Mouse (Mus musculus): ENCODE data around the gene Hist1h4a. TPM values are rescaled to one million over a fixed set of nuclear protein-coding genes. Genes with fewer than 3 reads are reported as not detected.
A peak's percentile ranks its signal among the peaks of the same experiment; 100 is the strongest.

Hist1h4a gene
- polyA plus RNA-seq, 1 experiment = 0.91 TPM

DNA sequence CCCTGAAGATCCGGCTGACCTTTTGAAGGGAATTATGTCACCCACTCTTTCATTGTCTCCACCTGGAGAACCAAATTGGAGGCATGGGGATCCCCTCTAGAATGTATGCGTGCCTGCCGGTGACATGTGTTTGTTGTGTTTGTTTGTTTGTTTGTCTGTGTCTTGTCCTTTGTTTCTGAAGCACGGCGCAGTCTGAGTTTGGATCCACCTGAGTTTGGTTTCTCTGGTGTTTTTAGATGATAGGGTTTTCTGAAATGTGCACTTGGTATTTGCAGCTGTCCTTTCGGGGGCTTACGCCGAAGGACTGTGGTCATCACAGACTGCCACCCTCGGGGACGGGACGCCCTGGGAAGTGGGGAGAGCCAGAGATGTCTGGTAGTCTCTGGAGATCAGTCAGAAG is 43.9 kb downstream of the Hist1h4a start:
- WGBS = 70% methylated on average over 11 of the region's 11 CpGs

DNA sequence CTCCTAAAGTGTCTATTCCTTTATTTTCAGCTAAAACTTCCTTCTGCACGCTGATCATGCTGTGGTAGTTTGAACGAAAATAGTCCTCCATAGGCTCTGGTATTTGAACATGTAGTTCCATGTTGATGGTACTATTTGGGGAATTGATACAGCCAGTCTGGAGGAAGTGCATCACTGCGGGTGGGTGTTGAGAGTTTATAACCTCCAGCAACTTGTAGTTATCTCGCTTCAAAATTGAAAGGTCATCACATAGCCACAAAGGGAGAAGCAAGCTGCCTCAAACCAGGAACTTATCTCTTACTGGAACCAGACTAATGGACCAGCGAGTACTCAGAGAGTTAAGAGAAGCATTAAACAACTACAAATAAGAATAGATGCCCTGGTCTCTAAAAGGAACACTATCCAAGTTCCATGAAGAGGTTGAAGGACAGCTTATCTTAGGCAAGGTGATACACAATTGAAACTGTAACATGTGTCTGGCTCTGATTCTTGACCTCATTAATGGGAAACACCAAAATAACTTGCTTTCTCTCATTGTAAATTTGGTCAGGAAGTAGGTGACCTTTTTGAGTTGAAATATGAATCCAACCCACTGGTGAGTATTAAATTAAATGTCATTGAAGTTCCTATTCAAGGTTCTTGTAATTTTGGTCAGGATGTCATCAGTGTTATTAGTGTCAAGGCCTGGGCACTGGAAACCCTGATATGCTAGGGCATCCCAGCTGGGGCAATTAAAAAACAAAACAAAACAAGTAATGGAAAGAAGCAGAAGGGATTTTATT is 44.6 kb downstream of the Hist1h4a start:
- Histone ChIP-seq H3K4me3 (ENCODE audit: insufficient read depth, low read depth, low read length) (no peak overlapping the region), H3K4me1 (ENCODE audit: control insufficient read depth, insufficient read depth, low read length) (no peaks in the 10 kb centered on the region), H3K36me3 (ENCODE audit: control insufficient read depth, insufficient read depth, low read length) (no peaks in the 10 kb centered on the region), H3K27me3 (replicated peaks; ENCODE audit: control insufficient read depth, insufficient read depth, low read length) (no peaks in the 10 kb centered on the region), H3K27ac (ENCODE audit: insufficient read depth, low read depth, low read length) (no peak overlapping the region)
- WGBS = 88% methylated on average over 5 of the region's 5 CpGs
- TF ChIP-seq POLR2A (IDR thresholded peaks at IDR 0.05; ENCODE audit: low read depth, low read length) (no peak), CTCF (conservative IDR thresholded peaks at IDR 0.05; ENCODE audit: insufficient read depth, insufficient read length, low read depth, low read length) (no peak)
- DNase-seq = no peak

More for the DNA sequence above, 43.9 kb downstream of the Hist1h4a start:
- H3K4me1 ChIP-seq (ENCODE audit: control insufficient read depth, insufficient read depth, low read length) = no peaks in the 10 kb centered on the region
- peak overlapping the region; percentile 9; the same call in 1 of the 2 replicates for H3K27ac ChIP-seq (ENCODE audit: insufficient read depth, low read depth, low read length)
- no peak for TF ChIP-seq CTCF (conservative IDR thresholded peaks at IDR 0.05; ENCODE audit: insufficient read depth, insufficient read length, low read depth, low read length)
- no peaks in the 10 kb centered on the region for H3K36me3 ChIP-seq (ENCODE audit: control insufficient read depth, insufficient read depth, low read length)
- DNase-seq = no peak
- no peak overlapping the region for H3K4me3 ChIP-seq (ENCODE audit: insufficient read depth, low read depth, low read length)
- no peaks in the 10 kb centered on the region for H3K27me3 ChIP-seq (replicated peaks; ENCODE audit: control insufficient read depth, insufficient read depth, low read length)

Other genes with a start within 250 kb of the Hist1h4a start
- gene Hist1h4h, start 230.2 kb downstream of the Hist1h4a start, polyA plus RNA-seq (2012; rRNA removed) = 44.7 and 57.5 TPM in 2 replicates
- gene Hist1h2af, start 227.3 kb downstream of the Hist1h4a start, polyA plus RNA-seq (2012; rRNA removed) = 4.3 and 8.0 TPM in 2 replicates
- gene Hist1h3g, start 225.8 kb downstream of the Hist1h4a start, polyA plus RNA-seq (2012; rRNA removed) = 0.25 and 0.58 TPM in 2 replicates
- gene Hist1h2bh, start 217.8 kb downstream of the Hist1h4a start, polyA plus RNA-seq (2012; rRNA removed) = 0.27 and 0.36 TPM in 2 replicates
- 0.74 and 0.87 TPM in 2 replicates for gene Hist1h3f, start 217.2 kb downstream of the Hist1h4a start, polyA plus RNA-seq (2012; rRNA removed)
- gene Hist1h4f, start 209.6 kb downstream of the Hist1h4a start, polyA plus RNA-seq (2012; rRNA removed) = 1.4 and 2.5 TPM in 2 replicates
- gene Hist1h1d, start 208.0 kb downstream of the Hist1h4a start, polyA plus RNA-seq (2012; rRNA removed) = 0.05 and 0.09 TPM in 2 replicates
- gene Hist1h3e, start 198.9 kb downstream of the Hist1h4a start, polyA plus RNA-seq (2012; rRNA removed) = 3.8 and 4.3 TPM in 2 replicates
- gene Hist1h2ae, start 190.0 kb downstream of the Hist1h4a start, polyA plus RNA-seq (2012; rRNA removed) = 0.22 and 0.58 TPM in 2 replicates
- gene Hist1h2bg, start 189.8 kb downstream of the Hist1h4a start, polyA plus RNA-seq (2012; rRNA removed) = 3.1 and 4.6 TPM in 2 replicates
- 0.30 and 0.99 TPM in 2 replicates for gene Hist1h2bf, start 187.0 kb downstream of the Hist1h4a start, polyA plus RNA-seq (2012; rRNA removed)
- gene Hist1h2ad, start 186.8 kb downstream of the Hist1h4a start, polyA plus RNA-seq (2012; rRNA removed) = not detected in 2 replicates
- gene Hist1h3d, start 185.5 kb downstream of the Hist1h4a start, polyA plus RNA-seq (2012; rRNA removed) = 0.68 and 0.88 TPM in 2 replicates
- gene Hist1h4d, start 179.6 kb downstream of the Hist1h4a start, polyA plus RNA-seq (2012; rRNA removed) = 3.7 and 5.4 TPM in 2 replicates
- 1.2 TPM in 2 replicates for gene Hist1h2be, start 140.1 kb downstream of the Hist1h4a start, polyA plus RNA-seq (2012; rRNA removed)
- gene Hist1h1e, start 138.7 kb downstream of the Hist1h4a start, polyA plus RNA-seq (2012; rRNA removed) = 1.2 and 1.4 TPM in 2 replicates
- gene Hist1h2ac, start 77.3 kb downstream of the Hist1h4a start, polyA plus RNA-seq (2012; rRNA removed) = 0.43 and 0.44 TPM in 2 replicates
- 473 and 571 TPM in 2 replicates for gene Hist1h2bc, start 77.0 kb downstream of the Hist1h4a start, polyA plus RNA-seq (2012; rRNA removed)
- gene Hist1h1t, start 65.4 kb downstream of the Hist1h4a start, polyA plus RNA-seq (2012; rRNA removed) = not detected in 2 replicates
- gene Hist1h4c, start 62.8 kb downstream of the Hist1h4a start, polyA plus RNA-seq (2012; rRNA removed) = 9.4 and 10.3 TPM in 2 replicates
- gene Hfe, start 50.4 kb downstream of the Hist1h4a start, polyA plus RNA-seq (2012; rRNA removed) = 21.2 and 21.4 TPM in 2 replicates
- 68.7 and 76.0 TPM in 2 replicates for gene Hist1h1c, start 22.4 kb downstream of the Hist1h4a start, polyA plus RNA-seq (2012; rRNA removed)
- gene Hist1h3c, start 15.6 kb downstream of the Hist1h4a start, polyA plus RNA-seq (2012; rRNA removed) = 0.39 and 1.1 TPM in 2 replicates
- 2.0 and 2.8 TPM in 2 replicates for gene Hist1h2bb, start 14.5 kb downstream of the Hist1h4a start, polyA plus RNA-seq (2012; rRNA removed)
- gene Hist1h2ab, start 10.1 kb downstream of the Hist1h4a start, polyA plus RNA-seq (2012; rRNA removed) = 1.3 and 1.5 TPM in 2 replicates
- gene Hist1h3b, start 9.0 kb downstream of the Hist1h4a start, polyA plus RNA-seq (2012; rRNA removed) = 0.88 and 1.4 TPM in 2 replicates
- gene Hist1h4b, start 4.2 kb downstream of the Hist1h4a start, polyA plus RNA-seq (2012; rRNA removed) = 3.1 and 5.3 TPM in 2 replicates
- 0.74 and 1.5 TPM in 2 replicates for gene Hist1h3a, start 1.2 kb upstream of the Hist1h4a start, polyA plus RNA-seq (2012; rRNA removed)
- 0.22 TPM in 1 of 2 replicates, not detected in the other for gene Hist1h1a, start 2.4 kb upstream of the Hist1h4a start, polyA plus RNA-seq (2012; rRNA removed)
- gene Trim38, start 8.7 kb upstream of the Hist1h4a start, polyA plus RNA-seq (2012; rRNA removed) = 0.05 TPM in 1 of 2 replicates, not detected in the other
- gene Slc17a2, start 45.8 kb upstream of the Hist1h4a start, polyA plus RNA-seq (2012; rRNA removed) = 6.9 and 13.7 TPM in 2 replicates
- gene Slc17a3, start 78.2 kb upstream of the Hist1h4a start, polyA plus RNA-seq (2012; rRNA removed) = 142 and 150 TPM in 2 replicates
- 284 and 312 TPM in 2 replicates for gene Slc17a1, start 106.5 kb upstream of the Hist1h4a start, polyA plus RNA-seq (2012; rRNA removed)
- 2.6 and 2.8 TPM in 2 replicates for gene Slc17a4, start 153.8 kb upstream of the Hist1h4a start, polyA plus RNA-seq (2012; rRNA removed)
- gene Hist1h2ba, start 172.9 kb upstream of the Hist1h4a start, polyA plus RNA-seq (2012; rRNA removed) = 0.33 and 0.41 TPM in 2 replicates
- gene Hist1h2aa, start 173.2 kb upstream of the Hist1h4a start, polyA plus RNA-seq (2012; rRNA removed) = not detected in 2 replicates
- gene Scgn, start 230.0 kb upstream of the Hist1h4a start, polyA plus RNA-seq (2012; rRNA removed) = not detected in 2 replicates